Mouse (Mus musculus): Measurements from ENCODE around the gene 4930556J24Rik. TPM values are rescaled to one million over a fixed set of nuclear protein-coding genes. Genes with fewer than 3 reads are reported as not detected.

The 4930556J24Rik gene
- polyA plus RNA-seq, 1 experiment from 2014 or later: not detected

GRCm38 (mm10) chr11:3946386-3946785 is 30.2 kb downstream of the 4930556J24Rik start:
- Histone ChIP-seq H3K27me3 (ENCODE audit: insufficient read depth, low read length) (no peaks in the 10 kb centered on the region), H3K9ac (replicated peaks) (no peak overlapping the region), H3K4me2 (ENCODE audit: low read depth, low read length) (no peak overlapping the region), H3K4me1 (ENCODE audit: insufficient read depth) (no peaks in the 10 kb centered on the region), H3K4me3 (ENCODE audit: low read depth, low read length) (no peak overlapping the region), H3K36me3 (replicated peaks; ENCODE audit: insufficient read depth, low read length) (no peaks in the 10 kb centered on the region), H3K27ac (ENCODE audit: low read depth) (no peak overlapping the region), H3K9me3 (ENCODE audit: low read length) (no peaks in the 10 kb centered on the region)
- ATAC-seq (no peak), DNase-seq (no peak)
- no peak for TF ChIP-seq EP300 (IDR thresholded peaks at IDR 0.05; ENCODE audit: low read depth)
- no peak for TF ChIP-seq CTCF (IDR thresholded peaks at IDR 0.05; ENCODE audit: low read depth)
- 22% methylated on average over 1 of the region's 1 CpGs for WGBS (ENCODE audit: insufficient replicate concordance)

- Histone ChIP-seq H3K4me2 (ENCODE audit: low read depth, low read length) (no peak overlapping the region), H3K4me3 (ENCODE audit: low read depth, low read length) (no peak overlapping the region), H3K4me1 (ENCODE audit: insufficient read depth) (no peaks in the 10 kb centered on the region), H3K27ac (ENCODE audit: low read depth) (no peak overlapping the region), H3K27me3 (ENCODE audit: insufficient read depth, low read length) (no peaks in the 10 kb centered on the region), H3K9me3 (ENCODE audit: low read length) (no peaks in the 10 kb centered on the region), H3K36me3 (replicated peaks; ENCODE audit: insufficient read depth, low read length) (no peaks in the 10 kb centered on the region), H3K9ac (replicated peaks) (no peak overlapping the region)
- ATAC-seq (no peak), DNase-seq (no peak)
- WGBS (ENCODE audit: insufficient replicate concordance): 75% methylated on average over 7 of the region's 7 CpGs
- TF ChIP-seq EP300 (IDR thresholded peaks at IDR 0.05; ENCODE audit: low read depth): no peak
- no peak for TF ChIP-seq CTCF (IDR thresholded peaks at IDR 0.05; ENCODE audit: low read depth)
Measured at GRCm38 (mm10) chr11:3941371-3941770, 35.2 kb downstream of the 4930556J24Rik start.

DNA sequence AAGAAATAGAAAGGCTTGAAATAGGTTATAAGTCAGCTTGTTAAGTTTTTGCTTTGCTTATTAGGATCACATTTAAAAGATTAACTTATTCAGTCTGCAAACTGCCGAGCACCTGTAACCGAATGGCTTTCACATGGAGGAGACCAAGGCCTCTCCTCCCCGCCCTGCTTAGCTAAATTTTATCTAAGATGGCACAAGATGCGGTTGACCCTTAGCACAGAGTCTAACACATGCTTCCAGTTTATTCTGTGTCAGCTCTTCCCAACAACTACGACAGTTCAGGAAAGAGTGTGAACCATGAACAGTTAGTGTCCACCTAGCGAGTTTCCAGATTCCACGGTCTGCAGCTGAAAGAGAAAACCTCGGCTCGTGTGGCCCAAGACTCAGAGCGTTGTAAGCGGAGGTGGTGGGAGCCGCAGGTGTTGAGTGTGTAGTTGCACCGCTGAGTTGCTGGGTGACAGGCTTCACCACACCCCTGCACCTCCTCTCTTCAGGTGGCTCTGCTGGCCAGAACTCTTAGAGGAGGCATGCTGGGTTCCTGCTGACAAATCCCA is 39.2 kb downstream of the 4930556J24Rik start:
- Histone ChIP-seq H3K9me3 (ENCODE audit: low read length) (no peaks in the 10 kb centered on the region), H3K36me3 (replicated peaks; ENCODE audit: insufficient read depth, low read length) (no peaks in the 10 kb centered on the region), H3K27me3 (ENCODE audit: insufficient read depth, low read length) (no peaks in the 10 kb centered on the region), H3K27ac (ENCODE audit: low read depth) (no peak overlapping the region), H3K4me1 (ENCODE audit: insufficient read depth) (no peaks in the 10 kb centered on the region), H3K4me3 (ENCODE audit: low read depth, low read length) (no peak overlapping the region), H3K4me2 (ENCODE audit: low read depth, low read length) (no peak overlapping the region), H3K9ac (replicated peaks) (no peak overlapping the region)
- ATAC-seq: no peak
- WGBS (ENCODE audit: insufficient replicate concordance): 69% methylated on average over 13 of the region's 13 CpGs
- no peak for DNase-seq
- TF ChIP-seq CTCF (IDR thresholded peaks at IDR 0.05; ENCODE audit: low read depth): no peak
- no peak for TF ChIP-seq EP300 (IDR thresholded peaks at IDR 0.05; ENCODE audit: low read depth)

DNA sequence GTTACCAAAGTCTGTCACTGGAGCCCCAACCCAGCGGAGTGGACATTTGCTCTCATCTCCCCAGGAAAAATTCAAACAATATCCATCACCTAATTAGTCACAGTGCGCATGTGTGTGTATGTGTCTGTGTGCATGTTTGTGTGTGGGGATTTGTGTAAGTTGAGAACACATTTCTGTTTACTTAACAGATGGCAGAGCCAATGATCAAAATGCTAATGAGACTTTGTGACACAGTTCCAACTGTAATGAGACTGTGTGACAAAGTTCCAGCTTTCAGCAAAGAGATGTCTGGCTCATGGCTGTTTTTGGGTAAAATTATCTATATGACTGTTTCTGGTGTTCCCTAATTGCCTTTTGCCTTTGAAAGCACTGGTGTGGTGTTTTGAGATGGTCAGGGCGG is 40.3 kb downstream of the 4930556J24Rik start:
- H3K4me2 ChIP-seq (ENCODE audit: low read depth, low read length): no peak overlapping the region
- no peaks in the 10 kb centered on the region for H3K36me3 ChIP-seq (replicated peaks; ENCODE audit: insufficient read depth, low read length)
- no peak overlapping the region for H3K4me3 ChIP-seq (ENCODE audit: low read depth, low read length)
- H3K27me3 ChIP-seq (ENCODE audit: insufficient read depth, low read length): no peaks in the 10 kb centered on the region
- peaks cover 5% of the 10 kb centered on the region; the same call in 1 of the 2 replicates for H3K4me1 ChIP-seq (ENCODE audit: insufficient read depth)
- no peak overlapping the region for H3K9ac ChIP-seq (replicated peaks)
- H3K27ac ChIP-seq (ENCODE audit: low read depth): no peak overlapping the region
- no peak for TF ChIP-seq EP300 (IDR thresholded peaks at IDR 0.05; ENCODE audit: low read depth)
- DNase-seq: no peak
- no peak for ATAC-seq
- WGBS (ENCODE audit: insufficient replicate concordance): 83% methylated on average over 3 of the region's 3 CpGs
- H3K9me3 ChIP-seq (ENCODE audit: low read length): no peaks in the 10 kb centered on the region

GRCm38 (mm10) chr11:3935135-3935534 is 41.4 kb downstream of the 4930556J24Rik start:
- Histone ChIP-seq H3K36me3 (replicated peaks; ENCODE audit: insufficient read depth, low read length) (no peaks in the 10 kb centered on the region), H3K4me3 (ENCODE audit: low read depth, low read length) (no peak overlapping the region), H3K4me1 (ENCODE audit: insufficient read depth) (peaks cover 10% of the 10 kb centered on the region; the same call in 1 of the 2 replicates), H3K9me3 (ENCODE audit: low read length) (no peaks in the 10 kb centered on the region), H3K9ac (replicated peaks) (no peak overlapping the region), H3K27ac (ENCODE audit: low read depth) (no peak overlapping the region), H3K27me3 (ENCODE audit: insufficient read depth, low read length) (no peaks in the 10 kb centered on the region), H3K4me2 (ENCODE audit: low read depth, low read length) (no peak overlapping the region)
- WGBS (ENCODE audit: insufficient replicate concordance): 71% methylated on average over 4 of the region's 4 CpGs
- no peak for DNase-seq
- TF ChIP-seq CTCF (IDR thresholded peaks at IDR 0.05; ENCODE audit: low read depth) (no peak), EP300 (IDR thresholded peaks at IDR 0.05; ENCODE audit: low read depth) (no peak)
- ATAC-seq: no peak

- H3K27ac ChIP-seq (ENCODE audit: low read depth): no peak overlapping the region
- H3K9me3 ChIP-seq (ENCODE audit: low read length): no peaks in the 10 kb centered on the region
- no peaks in the 10 kb centered on the region for H3K36me3 ChIP-seq (replicated peaks; ENCODE audit: insufficient read depth, low read length)
- peaks cover 13% of the 10 kb centered on the region; the same call in 1 of the 2 replicates for H3K4me1 ChIP-seq (ENCODE audit: insufficient read depth)
- TF ChIP-seq CTCF (IDR thresholded peaks at IDR 0.05; ENCODE audit: low read depth) (no peak), EP300 (IDR thresholded peaks at IDR 0.05; ENCODE audit: low read depth) (no peak)
- H3K4me2 ChIP-seq (ENCODE audit: low read depth, low read length): no peak overlapping the region
- H3K27me3 ChIP-seq (ENCODE audit: insufficient read depth, low read length): no peaks in the 10 kb centered on the region
- no peak overlapping the region for H3K4me3 ChIP-seq (ENCODE audit: low read depth, low read length)
- no peak for ATAC-seq
- 83% methylated on average over 9 of the region's 9 CpGs for WGBS (ENCODE audit: insufficient replicate concordance)
- no peak overlapping the region for H3K9ac ChIP-seq (replicated peaks)
- DNase-seq: no peak
Measured at GRCm38 (mm10) chr11:3933756-3934285, 42.8 kb downstream of the 4930556J24Rik start.

All from liver, postnatal 0 days (tissue).